Mouse (Mus musculus): ENCODE data around the gene Saa4. TPM values are rescaled to one million over a fixed set of nuclear protein-coding genes. Genes with fewer than 3 reads are reported as not detected.
"Not testable (repeated sequence)": the region's sequence is repeated elsewhere in the genome, so short reads cannot be mapped to it uniquely, and the experiment has no call there.

The Saa4 gene
- polyA plus RNA-seq, 1 experiment from 2014 or later, result not detected

- Histone ChIP-seq H3K27me3 (ENCODE audit: insufficient read depth, low read length) (no peaks in the 10 kb centered on the region), H3K36me3 (ENCODE audit: insufficient read depth) (peaks cover 70% of the 10 kb centered on the region), H3K9me3 (ENCODE audit: low read depth, low read length) (no peaks in the 10 kb centered on the region), H3K4me1 (ENCODE audit: insufficient read depth) (no peaks in the 10 kb centered on the region), H3K27ac (ENCODE audit: low read depth) (no peak overlapping the region), H3K4me2 (no peak overlapping the region), H3K9ac (no peak overlapping the region), H3K4me3 (ENCODE audit: low read depth, low read length) (no peak overlapping the region)
- ATAC-seq (ENCODE audit: insufficient read depth), result no peak
- WGBS, result 59% methylated on average over 1 of the region's 1 CpGs
- TF ChIP-seq CTCF (IDR thresholded peaks at IDR 0.05; ENCODE audit: low read depth), result no peak
- DNase-seq, result no peak
Measured at GRCm38 (mm10) chr7:46696754-46697153, 35.6 kb downstream of the Saa4 start.

GRCm38 (mm10) chr7:46686827-46687226 is 45.6 kb downstream of the Saa4 start:
- Histone ChIP-seq H3K27me3 (ENCODE audit: insufficient read depth, low read length) (no peaks in the 10 kb centered on the region), H3K4me3 (ENCODE audit: low read depth, low read length) (no peak overlapping the region), H3K9ac (no peak overlapping the region), H3K4me2 (no peak overlapping the region), H3K9me3 (ENCODE audit: low read depth, low read length) (no peaks in the 10 kb centered on the region), H3K4me1 (ENCODE audit: insufficient read depth) (no peaks in the 10 kb centered on the region), H3K27ac (ENCODE audit: low read depth) (no peak overlapping the region), H3K36me3 (ENCODE audit: insufficient read depth) (peaks cover 38% of the 10 kb centered on the region)
- ATAC-seq (ENCODE audit: insufficient read depth), result no peak
- no peak for TF ChIP-seq CTCF (IDR thresholded peaks at IDR 0.05; ENCODE audit: low read depth)
- 84% methylated on average over 5 of the region's 5 CpGs for WGBS
- no peak for DNase-seq

- Histone ChIP-seq H3K27ac (ENCODE audit: low read depth) (no peak overlapping the region), H3K9me3 (ENCODE audit: low read depth, low read length) (no peaks in the 10 kb centered on the region), H3K27me3 (ENCODE audit: insufficient read depth, low read length) (no peaks in the 10 kb centered on the region), H3K36me3 (ENCODE audit: insufficient read depth) (no peaks in the 10 kb centered on the region), H3K9ac (no peak overlapping the region), H3K4me1 (ENCODE audit: insufficient read depth) (no peaks in the 10 kb centered on the region), H3K4me3 (ENCODE audit: low read depth, low read length) (no peak overlapping the region), H3K4me2 (no peak overlapping the region)
- no peak for TF ChIP-seq CTCF (IDR thresholded peaks at IDR 0.05; ENCODE audit: low read depth)
- ATAC-seq (ENCODE audit: insufficient read depth) (no peak), DNase-seq (no peak)
Measured at GRCm38 (mm10) chr7:46680732-46681131, 51.7 kb downstream of the Saa4 start.

- 74% methylated on average over 7 of the region's 7 CpGs for WGBS
- ATAC-seq (ENCODE audit: insufficient read depth); H3K9me3 ChIP-seq (ENCODE audit: low read depth, low read length); H3K27ac ChIP-seq (ENCODE audit: low read depth); H3K27me3 ChIP-seq (ENCODE audit: insufficient read depth, low read length); DNase-seq; H3K4me1 ChIP-seq (ENCODE audit: insufficient read depth); H3K4me3 ChIP-seq (ENCODE audit: low read depth, low read length); H3K4me2 ChIP-seq; H3K9ac ChIP-seq; H3K36me3 ChIP-seq (ENCODE audit: insufficient read depth): not testable (repeated sequence)
Measured at GRCm38 (mm10) chr7:46679044-46679443, 53.4 kb downstream of the Saa4 start.

- H3K9ac ChIP-seq, result no peak overlapping the region
- H3K36me3 ChIP-seq (ENCODE audit: insufficient read depth), result no peaks in the 10 kb centered on the region
- WGBS, result 79% methylated on average over 3 of the region's 3 CpGs
- ATAC-seq (ENCODE audit: insufficient read depth) (no peak), DNase-seq (no peak)
- no peak overlapping the region for H3K4me2 ChIP-seq
- no peaks in the 10 kb centered on the region for H3K27me3 ChIP-seq (ENCODE audit: insufficient read depth, low read length)
- TF ChIP-seq CTCF (IDR thresholded peaks at IDR 0.05; ENCODE audit: low read depth), result no peak
- no peaks in the 10 kb centered on the region for H3K4me1 ChIP-seq (ENCODE audit: insufficient read depth)
- no peaks in the 10 kb centered on the region for H3K9me3 ChIP-seq (ENCODE audit: low read depth, low read length)
- H3K4me3 ChIP-seq (ENCODE audit: low read depth, low read length), result no peak overlapping the region
- H3K27ac ChIP-seq (ENCODE audit: low read depth), result no peak overlapping the region
Measured at GRCm38 (mm10) chr7:46678417-46678816, 54.0 kb downstream of the Saa4 start.

Other genes starting within 250 kb of the Saa4 start
- 10.6 and 12.7 TPM in 2 replicates for gene Sergef, start 92.8 kb downstream of the Saa4 start, polyA plus RNA-seq (2014; fragmentation: Nextera tagmentation; extraction: Ambion mirVana)
- 0.54 TPM in 1 of 2 replicates, not detected in the other for gene Tph1, start 60.1 kb downstream of the Saa4 start, polyA plus RNA-seq (2014; fragmentation: Nextera tagmentation; extraction: Ambion mirVana)
- gene Saal1, start 21.9 kb downstream of the Saa4 start, polyA plus RNA-seq (2014; fragmentation: Nextera tagmentation; extraction: Ambion mirVana), result 35.8 and 38.6 TPM in 2 replicates
- gene Saa3, start 16.9 kb downstream of the Saa4 start, polyA plus RNA-seq (2014; fragmentation: Nextera tagmentation; extraction: Ambion mirVana), result 0.08 TPM in 1 of 2 replicates, not detected in the other
- gene Saa1, start 10.4 kb upstream of the Saa4 start, polyA plus RNA-seq (2014; fragmentation: Nextera tagmentation; extraction: Ambion mirVana), result not detected in 2 replicates
- not detected in 2 replicates for gene Saa2, start 19.2 kb upstream of the Saa4 start, polyA plus RNA-seq (2014; fragmentation: Nextera tagmentation; extraction: Ambion mirVana)
- gene Hps5, start 63.5 kb upstream of the Saa4 start, polyA plus RNA-seq (2014; fragmentation: Nextera tagmentation; extraction: Ambion mirVana), result 19.2 and 24.5 TPM in 2 replicates
- gene Gtf2h1, start 63.5 kb upstream of the Saa4 start, polyA plus RNA-seq (2014; fragmentation: Nextera tagmentation; extraction: Ambion mirVana), result 41.7 and 47.1 TPM in 2 replicates
- 1,903 and 1,950 TPM in 2 replicates for gene Ldha, start 108.9 kb upstream of the Saa4 start, polyA plus RNA-seq (2014; fragmentation: Nextera tagmentation; extraction: Ambion mirVana)
- 0.13 TPM in 1 of 2 replicates, not detected in the other for gene Ldhc, start 128.6 kb upstream of the Saa4 start, polyA plus RNA-seq (2014; fragmentation: Nextera tagmentation; extraction: Ambion mirVana)
- gene Tsg101, start 187.4 kb upstream of the Saa4 start, polyA plus RNA-seq (2014; fragmentation: Nextera tagmentation; extraction: Ambion mirVana), result 176 and 180 TPM in 2 replicates
- gene Uevld, start 225.9 kb upstream of the Saa4 start, polyA plus RNA-seq (2014; fragmentation: Nextera tagmentation; extraction: Ambion mirVana), result 14.9 TPM in 2 replicates

All from lung, embryonic 14.5 days (tissue).